Mouse (Mus musculus) olfactory bulb, adult 2 months (tissue): ENCODE measurements around the gene Apbb1ip.

ENCODE experiments used
- CTCF ChIP-seq: fragments of 200-500 bp; IDR thresholded peaks from 2 replicates; pipeline ENCODE4 v1.5.1; 2012; ENCODE audit warnings: low read depth, mild to moderate bottlenecking, low read length, moderate library complexity; ENCODE audit not compliant: insufficient read depth
- POLR2A ChIP-seq: fragments of 200-500 bp; IDR thresholded peaks from 2 replicates; pipeline ENCODE4 v1.6.1; 2012; ENCODE audit warnings: mild to moderate bottlenecking, low read depth, low read length, moderate library complexity; ENCODE audit not compliant: insufficient read depth

GRCm38 (mm10) chr2:22903947-22904346, 130.1 kb downstream of the Apbb1ip start:
- TF ChIP-seq POLR2A, result no peak
- no peak for TF ChIP-seq CTCF
